Mouse (Mus musculus) small intestine, adult 2 months (tissue): Measurements from ENCODE around the gene Ppp2r5b.

ENCODE experiments used
- CTCF ChIP-seq: fragments of 200-500 bp; IDR thresholded peaks from 2 replicates; pipeline ENCODE4 v1.5.1; 2012; ENCODE audit warnings: low read depth, mild to moderate bottlenecking, control low read depth, inconsistent platforms, low read length, moderate library complexity, mixed read lengths; ENCODE audit not compliant: insufficient replicate concordance, insufficient read length; ENCODE audit errors: extremely low read depth
- POLR2A ChIP-seq: fragments of 200-500 bp; IDR thresholded peaks from 2 replicates; pipeline ENCODE4 v1.6.1; 2012; ENCODE audit warnings: low read depth, mild to moderate bottlenecking, control low read depth, inconsistent platforms, low read length, moderate library complexity

DNA sequence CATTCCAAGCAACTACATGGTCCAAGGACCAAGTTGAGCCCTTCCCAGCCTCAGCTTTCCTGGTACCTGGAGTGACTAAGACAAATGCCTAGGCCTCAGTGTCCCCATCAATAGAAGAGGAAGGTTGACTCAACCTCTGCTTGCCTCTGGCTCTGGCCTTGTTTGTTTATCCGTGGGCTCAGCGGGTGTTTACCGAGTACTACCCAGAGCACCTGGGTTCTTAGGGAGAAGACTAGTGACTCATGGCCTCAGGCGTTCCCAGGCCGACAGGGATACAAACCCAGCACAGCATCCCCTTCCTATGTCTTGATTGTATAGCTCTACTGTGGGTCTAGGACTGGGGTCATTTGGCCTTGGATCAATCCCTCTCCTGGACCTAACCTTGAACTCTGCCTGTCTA is 7.6 kb upstream of the Ppp2r5b start:
- TF ChIP-seq CTCF: no peak
- no peak for TF ChIP-seq POLR2A
